Mouse (Mus musculus): ENCODE results near the gene Nck1. TPM values are rescaled to one million over a fixed set of nuclear protein-coding genes. Genes with fewer than 3 reads are reported as not detected.

The Nck1 gene
- 10 to 100 TPM; 29.3 to 33.0 TPM for total RNA-seq (2021)
- long read RNA-seq, experiment 1, full-length matches to known transcripts: 11 of 14 reads
- long read RNA-seq, experiment 1, partial matches to known transcripts: 0 of 14 reads
- long read RNA-seq, experiment 1, other reads (novel, unspliced or antisense): 3 of 14 reads
- long read RNA-seq, experiment 2, full-length matches to known transcripts: 10 of 13 reads
- long read RNA-seq, experiment 2, partial matches to known transcripts: 2 of 13 reads
- long read RNA-seq, experiment 2, other reads (novel, unspliced or antisense): 1 of 13 reads

DNA sequence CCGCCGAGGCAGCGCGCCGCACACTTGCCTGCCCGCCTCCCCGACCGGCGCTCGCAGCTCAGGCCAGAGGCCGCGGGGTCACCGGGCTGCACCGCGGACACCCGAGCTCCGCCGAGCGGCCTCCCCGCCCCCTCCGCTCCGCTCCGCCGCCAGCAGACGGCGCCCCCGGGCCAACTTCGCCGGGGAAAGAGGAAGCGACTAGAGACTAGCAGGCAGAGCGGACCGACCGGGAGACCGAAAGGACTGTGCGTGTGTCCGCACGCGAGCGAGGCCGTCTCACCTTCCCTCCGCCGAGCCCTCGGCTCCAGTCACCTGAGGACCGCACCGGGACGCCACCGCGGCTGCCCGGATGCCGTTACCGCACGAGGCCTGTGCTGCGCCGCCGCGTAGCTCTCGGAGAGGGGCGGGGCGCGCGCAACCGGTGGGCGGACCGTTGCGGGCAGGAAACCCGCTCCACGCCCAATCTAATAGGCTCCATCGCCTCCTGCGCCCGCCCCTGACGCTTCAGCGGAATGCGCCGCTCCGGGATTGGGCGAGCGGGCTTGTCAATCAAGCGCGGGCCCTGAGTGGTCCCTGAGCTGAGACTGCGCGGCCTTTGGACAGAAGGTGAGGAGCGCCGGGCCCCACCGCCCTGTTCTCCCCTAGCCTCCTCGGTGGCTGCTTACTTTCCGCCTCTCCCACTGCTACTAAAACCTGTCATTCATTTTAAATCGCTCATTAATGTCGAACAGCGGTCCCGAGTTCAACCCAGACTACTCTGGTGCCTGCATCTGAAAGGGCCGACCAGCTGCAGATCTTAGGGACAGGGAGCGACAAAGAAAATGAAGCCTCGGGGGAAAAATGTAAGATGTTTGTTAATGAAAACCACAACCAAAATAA, at the start of gene Nck1:
Gene Nck1, minus strand, starts transcription at position 420 of the 879 bp plus-strand sequence.
- intact Hi-C loops (cut with DNase I; ENCODE audit: low total_unique reads): loop anchor here (5.0 to 10.0 kb wide), 2 partner anchors 91 to 96 kb away; no protein-coding TSS in a partner anchor
- peak; percentile 99 for DNase-seq

- intact Hi-C loops (cut with DNase I; ENCODE audit: low total_unique reads): no loop called here
These were observed 44.5 kb upstream of the Nck1 start for GRCm38 (mm10) chr9:100590462-100590861.

DNA sequence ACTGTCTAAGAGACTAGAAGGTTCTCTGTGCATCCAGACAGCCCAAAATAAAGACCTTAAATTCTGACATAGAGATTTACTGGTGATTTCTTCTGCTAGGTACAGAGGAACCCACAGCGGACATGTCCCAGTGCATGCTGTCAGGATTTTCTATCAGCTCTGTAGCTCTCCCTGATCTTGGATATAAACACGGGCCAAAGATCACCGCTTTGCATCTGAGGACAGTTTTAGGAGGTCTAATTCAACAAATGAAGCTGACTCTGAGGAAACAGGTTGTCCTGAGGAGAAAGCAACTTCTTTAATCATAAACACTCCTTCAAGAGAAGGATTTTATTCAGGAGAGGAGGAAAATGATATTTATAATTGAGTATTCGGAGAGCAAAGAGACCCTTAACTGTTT, 38.1 kb upstream of the Nck1 start:
- intact Hi-C loops (cut with DNase I; ENCODE audit: low total_unique reads): no loop called here
- DNase-seq: no peak

More at GRCm38 (mm10) chr9:100590462-100590861, 44.5 kb upstream of the Nck1 start:
- no peak for DNase-seq

DNA sequence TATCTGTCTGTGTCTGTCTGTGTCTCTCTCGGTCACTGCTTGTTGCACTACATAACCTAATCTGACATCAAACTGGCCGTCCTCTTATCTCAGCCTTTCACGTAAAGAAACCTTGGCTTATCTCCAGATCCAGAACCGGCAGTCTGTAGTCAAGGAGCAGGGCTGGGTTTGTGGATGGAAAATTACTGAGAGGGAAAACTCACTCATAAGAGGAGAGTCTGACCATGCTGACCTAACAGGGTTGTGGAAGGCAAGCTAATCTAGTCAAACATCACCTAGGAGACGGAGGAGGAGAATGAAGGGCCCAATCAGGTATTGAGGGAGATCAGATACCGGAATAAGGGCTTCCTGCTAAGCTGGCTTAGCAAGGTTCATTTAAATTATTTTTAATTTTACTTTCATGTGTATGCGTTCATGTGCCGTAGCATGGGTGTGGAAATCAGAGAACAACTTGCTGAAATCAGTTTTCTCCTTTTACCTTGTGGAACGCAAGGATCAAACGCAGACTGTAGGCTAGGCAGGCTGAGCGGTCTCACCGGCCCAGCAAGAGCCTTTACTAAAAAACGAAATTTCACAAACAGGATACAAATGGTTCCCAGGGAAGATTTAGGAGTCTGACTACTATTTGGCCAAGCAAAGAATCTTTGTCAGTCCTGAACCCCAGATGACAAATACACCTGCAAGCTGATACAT, 37.1 kb upstream of the Nck1 start:
- no peak for DNase-seq
- intact Hi-C loops (cut with DNase I; ENCODE audit: low total_unique reads): no loop called here

DNA sequence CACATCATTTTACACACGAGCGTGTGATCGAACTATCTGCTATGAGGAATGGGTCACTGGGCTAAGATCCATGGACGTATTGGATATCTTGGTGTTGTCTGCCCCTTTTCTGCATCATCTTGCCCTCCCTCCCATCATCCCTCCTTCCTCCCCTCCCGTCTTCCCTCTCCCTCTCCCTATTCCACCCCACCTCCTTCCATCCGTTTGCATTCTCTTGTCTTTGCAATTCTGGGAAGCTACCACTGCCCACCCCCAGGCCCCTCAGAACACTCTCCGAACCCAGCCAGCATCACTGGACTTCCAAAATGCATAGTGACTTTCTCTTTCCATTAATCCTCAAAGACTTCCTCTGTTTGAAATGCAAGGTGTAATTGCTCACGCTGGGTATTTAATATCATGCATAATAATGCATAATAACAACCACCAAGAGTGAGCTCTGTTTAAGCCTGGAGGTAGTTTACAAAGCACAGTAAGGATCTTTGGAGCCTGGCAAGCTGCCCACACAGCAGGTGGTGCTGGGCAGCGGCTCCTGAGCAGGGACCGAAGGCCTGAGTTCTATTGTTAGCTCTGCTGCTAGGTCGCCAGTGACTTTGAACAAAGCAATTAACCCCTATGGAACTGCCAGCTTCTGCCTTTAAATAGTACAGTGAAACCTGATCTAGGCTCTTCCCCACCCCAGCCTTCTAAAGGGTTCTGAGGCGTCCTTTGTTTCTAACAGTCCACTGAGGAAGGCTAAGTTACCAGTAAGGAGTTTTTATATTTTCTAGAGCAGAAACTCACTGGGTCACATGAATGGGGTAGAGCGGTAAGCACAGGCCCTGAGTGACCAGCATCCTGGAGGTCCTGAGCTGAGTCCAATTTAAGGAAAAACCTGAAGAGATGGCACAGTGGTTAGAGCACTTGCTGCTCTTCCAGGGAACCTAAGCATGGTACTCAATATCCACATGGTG, 35.9 kb upstream of the Nck1 start:
- DNase-seq: no peak
- intact Hi-C loops (cut with DNase I; ENCODE audit: low total_unique reads): no loop called here

GRCm38 (mm10) chr9:100580196-100580740, 34.3 kb upstream of the Nck1 start:
- intact Hi-C loops (cut with DNase I; ENCODE audit: low total_unique reads): no loop called here
- DNase-seq: no peak

DNA sequence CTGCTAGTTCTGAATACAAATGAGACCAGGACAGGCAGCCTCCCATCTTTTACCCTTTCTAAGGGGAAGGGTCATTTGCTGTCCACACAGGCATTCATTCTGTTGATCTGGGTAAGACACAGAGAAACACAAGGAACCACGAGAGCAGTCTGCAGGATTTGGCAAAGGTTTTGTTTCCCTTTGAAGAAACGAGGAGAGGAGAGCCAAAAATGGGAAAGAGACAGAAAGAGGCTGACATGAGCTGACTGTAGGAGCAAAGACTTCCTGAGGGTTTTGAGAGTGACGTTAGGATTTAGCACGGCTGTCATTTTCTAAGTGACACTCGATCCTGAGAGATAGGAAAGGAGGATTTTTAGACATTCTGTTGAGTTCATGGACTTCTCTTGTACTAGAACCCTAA, 28.0 kb upstream of the Nck1 start:
- intact Hi-C loops (cut with DNase I; ENCODE audit: low total_unique reads): no loop called here
- DNase-seq: no peak

DNA sequence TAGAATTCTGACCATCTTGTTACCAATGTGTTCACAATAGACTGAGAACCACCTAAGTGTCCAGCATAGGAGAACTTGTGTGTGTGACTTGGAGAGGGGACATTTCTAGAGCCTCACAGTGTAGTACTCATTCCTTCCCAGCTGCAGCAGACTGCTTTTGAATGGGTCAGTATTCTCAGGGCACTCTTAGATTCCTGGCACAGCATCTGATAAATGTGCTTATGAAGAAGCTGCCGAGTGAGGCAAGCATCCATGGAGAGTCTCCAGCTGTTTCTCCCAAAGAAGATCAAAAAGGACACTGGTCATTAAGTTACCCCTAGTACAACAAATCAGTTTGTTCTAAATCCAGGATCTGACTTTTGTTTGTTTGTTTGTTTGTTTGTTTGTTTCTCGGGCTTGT, 27.4 kb upstream of the Nck1 start:
- intact Hi-C loops (cut with DNase I; ENCODE audit: low total_unique reads): no loop called here
- DNase-seq: no peak

- intact Hi-C loops (cut with DNase I; ENCODE audit: low total_unique reads): no loop called here
These were observed 25.6 kb upstream of the Nck1 start for GRCm38 (mm10) chr9:100571511-100571910.

GRCm38 (mm10) chr9:100570626-100571233, 24.8 kb upstream of the Nck1 start, which contains the start of gene Slc35g2:
Slc35g2 (minus strand) TSS chr9:100571090.
- peak; percentile 13 for DNase-seq
- intact Hi-C loops (cut with DNase I; ENCODE audit: low total_unique reads): no loop called here

More at GRCm38 (mm10) chr9:100571511-100571910, 25.6 kb upstream of the Nck1 start:
- DNase-seq: no peak

DNA sequence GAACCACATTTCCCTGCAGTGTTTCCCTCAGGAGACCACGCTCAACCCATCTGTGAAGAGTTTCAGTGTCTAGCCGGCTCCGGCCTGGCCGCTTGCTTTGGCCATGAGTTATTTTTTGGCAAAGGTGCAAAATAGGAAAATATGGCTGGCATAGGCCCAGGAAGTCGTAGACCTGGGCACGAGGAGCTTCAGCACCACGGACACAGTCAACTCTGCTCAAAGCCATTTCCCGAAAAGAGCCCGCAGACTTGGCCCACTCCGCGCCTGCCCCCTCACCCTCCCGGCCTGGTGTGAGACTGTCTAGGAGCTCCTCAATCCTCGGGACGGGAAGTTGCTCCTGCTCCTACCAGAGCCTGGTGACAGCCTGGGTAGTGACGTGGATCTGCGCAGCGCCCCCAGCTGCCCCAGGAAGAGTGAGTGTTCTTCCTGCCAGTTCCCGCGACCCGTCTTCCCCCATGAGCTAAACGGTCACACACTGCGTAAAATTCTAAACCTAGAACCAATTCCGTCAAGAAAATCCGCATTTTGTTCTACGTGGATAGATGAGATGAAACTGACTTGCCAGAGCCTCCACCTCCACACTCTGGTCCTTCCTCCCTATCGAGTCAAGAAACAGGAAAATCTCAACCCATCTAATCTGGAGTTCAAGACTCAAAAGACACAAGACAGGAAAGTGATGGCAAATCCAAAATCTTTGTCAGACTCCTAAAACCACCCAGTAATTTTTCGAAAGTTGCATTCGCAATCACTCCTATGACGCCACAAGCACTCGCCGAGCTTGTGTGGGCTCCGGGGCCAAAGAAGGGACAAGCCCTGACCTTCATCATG, 24.1 kb upstream of the Nck1 start:
- DNase-seq: peak; percentile 18
- intact Hi-C loops (cut with DNase I; ENCODE audit: low total_unique reads): no loop called here

- no peak for DNase-seq
- intact Hi-C loops (cut with DNase I; ENCODE audit: low total_unique reads): no loop called here
These were observed 14.4 kb upstream of the Nck1 start for GRCm38 (mm10) chr9:100560251-100560890.

DNA sequence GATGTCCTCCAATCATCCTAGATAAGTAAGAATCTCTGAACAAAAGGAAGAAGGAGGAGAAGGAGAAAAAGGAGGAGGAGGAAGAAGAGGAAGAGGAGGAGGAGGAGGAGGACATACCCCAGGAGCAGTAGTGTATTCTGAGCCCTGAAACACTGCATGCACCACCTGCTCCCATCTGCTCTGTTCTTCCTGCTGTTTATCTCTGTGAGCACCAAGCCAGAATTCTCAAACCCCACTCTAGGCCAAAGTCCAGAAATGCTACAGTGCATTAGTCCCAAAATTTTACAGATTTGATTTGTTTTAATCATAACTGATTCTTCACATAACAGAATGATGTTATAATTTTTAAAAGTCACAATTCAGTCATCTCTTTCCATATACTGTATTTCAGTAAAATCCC, 13.1 kb upstream of the Nck1 start:
- intact Hi-C loops (cut with DNase I; ENCODE audit: low total_unique reads): no loop called here
- no peak for DNase-seq

DNA sequence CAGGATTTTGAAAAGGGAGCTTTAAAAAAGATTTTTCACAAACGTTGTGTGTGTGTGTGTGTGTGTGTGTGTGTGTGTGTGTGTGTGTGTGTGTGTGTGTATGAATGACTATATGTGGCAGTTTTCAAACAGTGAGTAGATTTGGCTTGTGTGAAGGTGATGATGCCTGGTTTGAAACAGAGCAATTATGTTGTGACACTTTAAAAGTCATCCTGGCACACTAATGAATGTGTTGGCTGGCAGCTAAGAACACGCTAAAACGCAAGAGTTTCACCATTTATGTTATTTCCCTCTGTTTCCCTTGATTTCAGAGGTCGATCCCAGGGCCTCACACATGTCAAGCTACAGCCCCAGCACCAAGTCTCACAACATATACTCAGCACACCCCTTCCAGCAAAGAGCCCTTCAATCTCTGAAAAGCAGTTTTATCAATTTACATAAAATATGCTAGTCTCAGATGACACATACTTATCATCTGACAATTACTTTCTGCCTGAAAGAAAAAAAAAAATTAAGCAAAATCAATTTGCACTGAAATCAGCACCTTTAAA, 12.2 kb upstream of the Nck1 start:
- intact Hi-C loops (cut with DNase I; ENCODE audit: low total_unique reads): no loop called here
- DNase-seq: no peak

DNA sequence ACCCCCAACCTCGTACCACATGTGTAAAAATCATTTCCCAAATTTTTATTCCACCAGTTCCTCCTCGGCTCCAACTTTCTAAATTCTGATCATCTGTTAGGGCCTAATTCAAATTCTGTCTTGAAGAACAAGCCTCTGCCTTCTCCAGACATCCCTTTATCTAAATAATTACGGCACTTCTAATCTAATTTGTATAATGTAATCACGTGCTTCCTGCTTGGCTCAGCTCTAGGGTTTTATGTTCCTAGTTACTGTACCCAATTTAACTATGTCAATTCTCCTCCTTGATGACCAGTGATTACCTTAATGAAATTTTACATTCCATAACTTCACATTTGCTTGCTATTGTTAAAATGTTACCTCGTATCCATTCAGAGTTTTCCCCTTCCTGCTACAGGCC, 9.8 kb upstream of the Nck1 start:
- intact Hi-C loops (cut with DNase I; ENCODE audit: low total_unique reads): no loop called here
- no peak for DNase-seq

GRCm38 (mm10) chr9:100548313-100548712, 2.4 kb upstream of the Nck1 start:
- intact Hi-C loops (cut with DNase I; ENCODE audit: low total_unique reads): loop anchor here (5.0 to 10.0 kb wide), 2 partner anchors 94 kb away; no protein-coding TSS in a partner anchor
- no peak for DNase-seq

DNA sequence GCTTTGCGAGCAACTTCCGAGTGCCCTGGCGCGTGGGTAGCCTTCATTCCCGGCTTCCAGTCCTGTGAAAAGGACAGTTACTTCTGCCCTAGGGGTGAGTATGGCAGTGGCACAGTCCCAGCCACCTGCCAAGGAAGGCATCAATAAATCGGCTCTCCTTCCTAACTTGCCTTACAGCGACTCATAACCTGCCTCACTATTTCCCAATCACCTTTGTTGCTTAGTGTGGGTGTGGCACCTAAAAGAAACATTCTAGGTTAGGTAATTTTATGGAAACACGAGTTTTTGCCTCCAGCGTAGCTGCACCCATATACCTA, 618 bp upstream of the Nck1 start:
- peak; percentile 8 for DNase-seq
- intact Hi-C loops (cut with DNase I; ENCODE audit: low total_unique reads): loop anchor here (5.0 to 10.0 kb wide), 2 partner anchors 92 to 96 kb away; no protein-coding TSS in a partner anchor

Data from gastrocnemius, postnatal 14 days (tissue).